Mouse (Mus musculus): ENCODE measurements around the gene Tada2a.

GRCm38 (mm10) chr11:84167046-84167526 lies 37.7 kb upstream of the Tada2a start, which contains the start of gene Gm11437:
- no peak for TF ChIP-seq CTCF (conservative IDR thresholded peaks at IDR 0.05; ENCODE audit: low read length)
- no peak for TF ChIP-seq NANOG (IDR thresholded peaks at IDR 0.05; ENCODE audit: borderline replicate concordance, low read length)

Data from E14TG2a.4 (cell line).